Mouse (Mus musculus) heart, adult 8-10 months (tissue): ENCODE measurements around the gene Tuba8. TPM values are rescaled to one million over a fixed set of nuclear protein-coding genes. Genes with fewer than 3 reads are reported as not detected.

Source experiments
- DNase-seq: peaks from one replicate; pipeline ENCODE4 v3.0.0; 2022; ENCODE audit warnings: low spot score
- total RNA-seq, 4 experiments: library from RNA; stranded (reverse); gene quantifications; 2 replicates each; pipeline ENCODE4 v1.2.4; 2022

Gene Tuba8
- total RNA-seq, 4 experiments from 2014 or later = 175 to 206 (median 179) TPM

- DNase-seq = no peak
Observed at GRCm38 (mm10) chr6:121194956-121195731, 15.4 kb upstream of the Tuba8 start.

GRCm38 (mm10) chr6:121197807-121198365, 12.6 kb upstream of the Tuba8 start:
- no peak for DNase-seq

- no peak for DNase-seq
Observed at GRCm38 (mm10) chr6:121200458-121200857, 10.0 kb upstream of the Tuba8 start.

- no peak for DNase-seq
Observed at GRCm38 (mm10) chr6:121202026-121202425, 8.5 kb upstream of the Tuba8 start.

GRCm38 (mm10) chr6:121206481-121206880, 4.0 kb upstream of the Tuba8 start:
- no peak for DNase-seq

- DNase-seq = no peak
Observed at GRCm38 (mm10) chr6:121209584-121209983, 912 bp upstream of the Tuba8 start.

- no peak for DNase-seq
Observed at GRCm38 (mm10) chr6:121210926-121211289, 412 bp downstream of the Tuba8 start.

- DNase-seq = peak; percentile 58
Observed at GRCm38 (mm10) chr6:121211743-121212142, 1.2 kb downstream of the Tuba8 start.

GRCm38 (mm10) chr6:121212988-121213387, 2.5 kb downstream of the Tuba8 start:
- DNase-seq = no peak

- DNase-seq = no peak
Observed at GRCm38 (mm10) chr6:121214221-121214620, 3.7 kb downstream of the Tuba8 start.

GRCm38 (mm10) chr6:121214667-121215330, 4.3 kb downstream of the Tuba8 start:
- DNase-seq = no peak

GRCm38 (mm10) chr6:121215336-121215735, 4.8 kb downstream of the Tuba8 start:
- no peak for DNase-seq

GRCm38 (mm10) chr6:121215896-121216295, 5.4 kb downstream of the Tuba8 start:
- no peak for DNase-seq

GRCm38 (mm10) chr6:121216589-121217255, 6.2 kb downstream of the Tuba8 start:
- no peak for DNase-seq

GRCm38 (mm10) chr6:121218002-121218401, 7.5 kb downstream of the Tuba8 start:
- no peak for DNase-seq

GRCm38 (mm10) chr6:121219406-121219805, 8.9 kb downstream of the Tuba8 start:
- peak; percentile 65 for DNase-seq

- no peak for DNase-seq
Observed at GRCm38 (mm10) chr6:121220181-121220580, 9.7 kb downstream of the Tuba8 start.

- no peak for DNase-seq
Observed at GRCm38 (mm10) chr6:121221876-121222597, 11.5 kb downstream of the Tuba8 start.

GRCm38 (mm10) chr6:121223001-121223400, 12.5 kb downstream of the Tuba8 start:
- no peak for DNase-seq

- no peak for DNase-seq
Observed at GRCm38 (mm10) chr6:121224067-121224466, 13.6 kb downstream of the Tuba8 start.

- DNase-seq = no peak
Observed at GRCm38 (mm10) chr6:121224993-121225392, 14.5 kb downstream of the Tuba8 start.

GRCm38 (mm10) chr6:121226043-121226442, 15.5 kb downstream of the Tuba8 start:
- no peak for DNase-seq
